Mouse (Mus musculus): ENCODE measurements around the gene Ano10.

DNA sequence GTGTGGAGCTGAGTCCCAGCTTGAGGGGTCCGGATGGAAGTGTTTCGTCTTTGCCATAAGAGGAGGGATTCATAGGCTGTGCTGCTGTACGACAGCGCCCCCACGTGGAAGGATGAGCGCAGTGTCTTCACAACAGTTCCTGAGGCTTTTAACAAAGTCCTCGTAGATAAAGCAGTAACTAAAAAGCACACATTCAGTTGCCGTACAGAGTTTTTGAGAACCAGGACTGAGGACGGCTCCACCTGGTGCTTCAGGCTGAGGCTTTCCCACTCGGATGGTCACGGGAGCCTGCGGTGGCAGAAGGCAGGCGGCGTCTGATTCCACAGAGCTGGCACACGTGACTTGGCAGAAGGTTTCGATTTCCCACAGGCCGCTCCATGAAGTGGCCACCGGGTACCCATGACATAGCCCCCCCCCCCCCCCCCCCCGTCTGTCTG lies 16.4 kb upstream of the Ano10 start:
- TF ChIP-seq POLR2A (IDR thresholded peaks at IDR 0.05; ENCODE audit: borderline replicate concordance, insufficient read depth, low read length) (no peak), CTCF (IDR thresholded peaks at IDR 0.05; ENCODE audit: borderline replicate concordance, insufficient read depth, low read depth, low read length) (peak; percentile 95)

Measured in cerebellum, adult 2 months (tissue).